Mouse (Mus musculus) spleen, adult 2 months (tissue): ENCODE data around the gene Tmem82.

ENCODE experiments used
- CTCF ChIP-seq: fragments of 200-500 bp; IDR thresholded peaks from 2 replicates; pipeline ENCODE4 v1.5.1; 2011; ENCODE audit warnings: mild to moderate bottlenecking, inconsistent platforms; ENCODE audit not compliant: insufficient read depth, insufficient read length, insufficient replicate concordance; ENCODE audit errors: extremely low read depth
- POLR2A ChIP-seq: fragments of 200-500 bp; IDR thresholded peaks from 2 replicates; pipeline ENCODE4 v1.6.1; 2011; ENCODE audit warnings: low read depth, low read length, inconsistent platforms

- TF ChIP-seq POLR2A (no peak), CTCF (no peak)
Measured at GRCm38 (mm10) chr4:141576877-141577276, 41.6 kb downstream of the Tmem82 start.
